Mouse (Mus musculus) heart, postnatal 0 days (tissue): ENCODE measurements around the gene Lif.

Source experiments
- CTCF ChIP-seq: IDR thresholded peaks from 2 replicates; pipeline ENCODE4 v1.5.1; 2016; ENCODE audit warnings: antibody characterized with exemption, control low read depth, low read depth
- EP300 ChIP-seq: IDR thresholded peaks from 2 replicates; pipeline ENCODE4 v1.6.1; 2016; ENCODE audit warnings: antibody characterized with exemption, low read depth

- TF ChIP-seq CTCF (no peak), EP300 (no peak)
Measured at GRCm38 (mm10) chr11:4241180-4241579, 16.2 kb upstream of the Lif start.
